Mouse (Mus musculus) T-cell, adult 2 months (primary cell): ENCODE results near the gene Crb2.

Source experiments
- DNase-seq: peaks from one replicate; pipeline ENCODE4 v3.0.0; 2022; ENCODE audit warnings: low spot score

The Crb2 gene

GRCm38 (mm10) chr2:37799137-37799536 lies 23.1 kb downstream of the Crb2 start:
- no peak for DNase-seq

DNA sequence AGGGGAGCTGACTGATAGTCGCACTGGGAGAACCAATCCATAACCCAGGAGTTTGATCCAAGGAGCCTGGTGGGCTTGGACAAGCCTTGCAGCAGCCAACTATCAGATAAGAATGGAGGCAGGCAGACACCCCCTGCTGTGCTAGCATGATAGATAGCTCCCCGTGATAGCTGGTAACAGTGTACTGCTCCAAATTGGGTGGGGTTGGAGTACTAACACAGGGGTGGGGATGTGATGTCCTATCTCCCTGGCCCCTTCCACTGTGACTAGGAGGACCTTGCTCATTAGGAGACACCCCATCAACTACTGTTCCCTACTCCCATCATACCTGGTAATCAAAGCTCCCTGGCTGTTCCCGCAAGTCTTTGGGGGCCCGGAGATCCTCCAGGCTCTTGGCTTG lies 25.6 kb downstream of the Crb2 start:
- no peak for DNase-seq

GRCm38 (mm10) chr2:37802610-37803212 lies 26.7 kb downstream of the Crb2 start:
- peak; percentile 15 for DNase-seq

GRCm38 (mm10) chr2:37811682-37812081 lies 35.6 kb downstream of the Crb2 start:
- no peak for DNase-seq

DNA sequence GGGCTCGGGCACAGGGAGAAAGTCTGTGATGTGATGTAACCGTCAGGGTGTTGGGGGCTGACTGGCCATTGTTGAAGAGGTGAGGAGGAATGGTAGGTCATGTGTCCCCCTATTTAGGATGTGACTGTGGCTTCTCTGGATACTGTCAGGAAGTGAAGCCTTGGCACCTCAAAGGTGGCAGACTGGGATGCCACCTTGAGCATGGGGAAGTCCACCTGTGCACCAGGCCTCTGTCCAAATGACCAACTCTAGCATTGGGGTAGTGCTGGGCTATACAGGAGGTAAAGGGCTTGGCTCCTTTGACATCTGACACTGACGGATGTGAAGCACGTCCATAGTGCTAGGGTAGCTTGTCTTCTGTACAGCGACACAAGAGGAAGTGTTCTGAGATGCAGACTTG lies 36.4 kb downstream of the Crb2 start:
- DNase-seq: no peak

- DNase-seq: no peak
These were observed 38.8 kb downstream of the Crb2 start for GRCm38 (mm10) chr2:37814820-37815361.

- DNase-seq: peak; percentile 40
These were observed 39.6 kb downstream of the Crb2 start for GRCm38 (mm10) chr2:37815676-37816075.

- DNase-seq: no peak
These were observed 42.9 kb downstream of the Crb2 start for GRCm38 (mm10) chr2:37818761-37819525.

GRCm38 (mm10) chr2:37819526-37820152 lies 43.6 kb downstream of the Crb2 start:
- no peak for DNase-seq

GRCm38 (mm10) chr2:37822122-37822521 lies 46.1 kb downstream of the Crb2 start:
- DNase-seq: no peak

GRCm38 (mm10) chr2:37823826-37824225 lies 47.8 kb downstream of the Crb2 start:
- no peak for DNase-seq

- no peak for DNase-seq
These were observed 53.8 kb downstream of the Crb2 start for GRCm38 (mm10) chr2:37829758-37830275.

DNA sequence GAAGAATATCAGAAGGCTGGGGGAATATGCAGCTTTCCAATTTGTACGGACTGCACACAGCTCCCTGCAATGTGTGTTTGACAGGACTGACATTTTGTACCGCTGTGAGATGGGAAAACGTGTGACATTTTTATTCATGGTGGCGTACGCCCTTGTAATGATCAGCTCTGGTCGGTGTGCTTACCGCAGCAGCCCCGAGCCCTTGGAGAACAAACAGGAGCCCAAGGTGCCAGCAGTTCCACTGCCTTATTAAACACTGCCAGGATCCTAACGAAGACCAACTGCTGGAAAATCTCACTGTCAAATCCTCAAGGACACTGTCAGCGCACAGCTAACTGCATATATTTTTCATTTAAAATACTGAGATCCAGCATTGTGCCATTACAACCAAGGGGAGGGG lies 56.2 kb downstream of the Crb2 start:
- DNase-seq: no peak

DNA sequence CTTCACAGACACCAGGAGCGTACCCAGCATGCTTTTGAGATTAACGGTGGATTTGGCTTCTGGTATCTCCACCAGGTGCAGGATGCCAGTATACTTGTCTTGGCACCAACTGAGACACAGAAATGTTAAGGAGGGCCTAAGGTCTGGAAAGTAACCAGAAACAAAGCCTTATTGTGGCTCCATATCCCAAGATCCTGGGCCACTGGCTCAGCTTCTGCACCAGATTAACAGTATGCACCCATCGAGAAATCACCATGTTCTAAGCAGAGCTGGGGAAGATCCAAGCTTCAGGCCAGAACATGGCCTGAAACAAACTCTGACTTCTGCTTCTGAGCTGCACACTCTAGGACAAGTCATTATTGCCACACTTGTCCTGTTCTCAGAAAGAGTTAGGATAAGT lies 60.9 kb downstream of the Crb2 start:
- DNase-seq: no peak

- DNase-seq: no peak
These were observed 61.5 kb downstream of the Crb2 start for GRCm38 (mm10) chr2:37837542-37837941.

GRCm38 (mm10) chr2:37838202-37838984 lies 62.3 kb downstream of the Crb2 start:
- no peak for DNase-seq

GRCm38 (mm10) chr2:37839922-37840321 lies 63.9 kb downstream of the Crb2 start:
- DNase-seq: no peak

- DNase-seq: no peak
These were observed 66.1 kb downstream of the Crb2 start for GRCm38 (mm10) chr2:37842151-37842569.

- no peak for DNase-seq
These were observed 66.7 kb downstream of the Crb2 start for GRCm38 (mm10) chr2:37842719-37843118.
